Mouse (Mus musculus) spleen, adult 2 months (tissue): ENCODE data around the gene Prr11.

Experiments used
- CTCF ChIP-seq: fragments of 200-500 bp; IDR thresholded peaks from 2 replicates; pipeline ENCODE4 v1.5.1; 2011; ENCODE audit warnings: mild to moderate bottlenecking, inconsistent platforms; ENCODE audit not compliant: insufficient read depth, insufficient read length, insufficient replicate concordance; ENCODE audit errors: extremely low read depth
- POLR2A ChIP-seq: fragments of 200-500 bp; IDR thresholded peaks from 2 replicates; pipeline ENCODE4 v1.6.1; 2011; ENCODE audit warnings: low read depth, low read length, inconsistent platforms

GRCm38 (mm10) chr11:87108409-87108754 is at the start of gene Prr11:
- TF ChIP-seq POLR2A: no peak
- TF ChIP-seq CTCF: no peak
